Mouse (Mus musculus) liver, postnatal 0 days (tissue): Measurements from ENCODE around the gene 2510009E07Rik.

Experiments used
- CTCF ChIP-seq: sonication (generic); IDR thresholded peaks from 2 replicates; pipeline ENCODE4 v1.5.1; 2016; ENCODE audit warnings: antibody characterized with exemption, low read depth
- EP300 ChIP-seq: IDR thresholded peaks from 2 replicates; pipeline ENCODE4 v1.6.1; 2016; ENCODE audit warnings: antibody characterized with exemption, low read depth, mild to moderate bottlenecking

DNA sequence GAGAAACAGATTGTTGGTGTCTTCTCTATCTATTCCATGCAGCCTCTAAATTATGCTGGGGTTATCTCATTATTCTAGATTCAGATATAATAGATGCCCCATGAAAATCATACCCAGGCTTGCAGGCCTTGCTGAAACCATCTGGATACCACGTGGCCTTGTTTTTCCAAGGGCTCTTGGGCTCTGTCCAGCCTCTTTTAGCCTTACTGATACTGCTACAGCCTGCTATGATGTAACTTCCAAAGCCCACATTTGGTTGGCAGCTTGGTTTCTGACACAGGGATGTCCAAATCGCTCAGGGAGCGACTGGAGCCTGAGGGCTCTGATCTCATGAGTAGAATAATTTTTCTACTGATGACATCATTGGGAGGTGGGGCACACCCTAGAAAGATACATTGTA, 48.5 kb downstream of the 2510009E07Rik start:
- TF ChIP-seq CTCF (no peak), EP300 (no peak)
